Mouse (Mus musculus): ENCODE measurements around the gene Etl4. TPM values are rescaled to one million over a fixed set of nuclear protein-coding genes. Genes with fewer than 3 reads are reported as not detected.

The Etl4 gene
- polyA plus RNA-seq, 1 experiment from 2014 or later, result 2.5 TPM

GRCm38 (mm10) chr2:20736324-20737015 lies 826.9 kb downstream of the Etl4 start:
- no peaks in the 10 kb centered on the region for H3K36me3 ChIP-seq (ENCODE audit: control insufficient read depth, insufficient read depth, low read length)
- DNase-seq, result no peak
- no peaks in the 10 kb centered on the region; the same call in 1 of the 2 replicates for H3K4me1 ChIP-seq (ENCODE audit: control insufficient read depth, insufficient read depth, low read length)
- H3K27ac ChIP-seq (replicated peaks; ENCODE audit: low read depth, low read length), result no peak overlapping the region
- H3K4me2 ChIP-seq (ENCODE audit: low read length), result no peak overlapping the region
- WGBS, result 78% methylated on average over 7 of the region's 7 CpGs
- no peak for ATAC-seq (ENCODE audit: low FRiP score, low TSS enrichment)
- H3K9me3 ChIP-seq (ENCODE audit: control insufficient read depth, low read length), result no peaks in the 10 kb centered on the region
- no peak overlapping the region for H3K9ac ChIP-seq (replicated peaks; ENCODE audit: low read length)
- no peaks in the 10 kb centered on the region for H3K27me3 ChIP-seq (ENCODE audit: control insufficient read depth, insufficient read depth, low read length)
- H3K4me3 ChIP-seq (replicated peaks; ENCODE audit: low read depth, low read length), result no peak overlapping the region

GRCm38 (mm10) chr2:20737112-20737808 lies 827.7 kb downstream of the Etl4 start:
- no peak overlapping the region for H3K9ac ChIP-seq (replicated peaks; ENCODE audit: low read length)
- DNase-seq, result no peak

GRCm38 (mm10) chr2:20737837-20738236 lies 828.3 kb downstream of the Etl4 start:
- Histone ChIP-seq H3K9me3 (ENCODE audit: control insufficient read depth, low read length) (no peaks in the 10 kb centered on the region), H3K27me3 (ENCODE audit: control insufficient read depth, insufficient read depth, low read length) (no peaks in the 10 kb centered on the region), H3K9ac (replicated peaks; ENCODE audit: low read length) (no peak overlapping the region), H3K36me3 (ENCODE audit: control insufficient read depth, insufficient read depth, low read length) (no peaks in the 10 kb centered on the region), H3K27ac (replicated peaks; ENCODE audit: low read depth, low read length) (no peak overlapping the region), H3K4me3 (replicated peaks; ENCODE audit: low read depth, low read length) (no peak overlapping the region), H3K4me1 (ENCODE audit: control insufficient read depth, insufficient read depth, low read length) (no peaks in the 10 kb centered on the region; the same call in 1 of the 2 replicates), H3K4me2 (ENCODE audit: low read length) (no peak overlapping the region)
- WGBS, result 79% methylated on average over 4 of the region's 4 CpGs
- ATAC-seq (ENCODE audit: low FRiP score, low TSS enrichment) (no peak), DNase-seq (no peak)

More at GRCm38 (mm10) chr2:20737112-20737808, 827.7 kb downstream of the Etl4 start:
- ATAC-seq (ENCODE audit: low FRiP score, low TSS enrichment), result no peak
- no peak overlapping the region for H3K4me3 ChIP-seq (replicated peaks; ENCODE audit: low read depth, low read length)
- 72% methylated on average over 19 of the region's 19 CpGs for WGBS
- no peak overlapping the region for H3K4me2 ChIP-seq (ENCODE audit: low read length)
- H3K9me3 ChIP-seq (ENCODE audit: control insufficient read depth, low read length), result no peaks in the 10 kb centered on the region
- no peak overlapping the region for H3K27ac ChIP-seq (replicated peaks; ENCODE audit: low read depth, low read length)
- H3K27me3 ChIP-seq (ENCODE audit: control insufficient read depth, insufficient read depth, low read length), result no peaks in the 10 kb centered on the region
- no peaks in the 10 kb centered on the region for H3K36me3 ChIP-seq (ENCODE audit: control insufficient read depth, insufficient read depth, low read length)
- no peaks in the 10 kb centered on the region; the same call in 1 of the 2 replicates for H3K4me1 ChIP-seq (ENCODE audit: control insufficient read depth, insufficient read depth, low read length)

GRCm38 (mm10) chr2:20747723-20748122 lies 838.1 kb downstream of the Etl4 start:
- no peak overlapping the region for H3K9ac ChIP-seq (replicated peaks; ENCODE audit: low read length)
- no peak overlapping the region for H3K4me2 ChIP-seq (ENCODE audit: low read length)
- no peaks in the 10 kb centered on the region; the same call in 1 of the 2 replicates for H3K4me1 ChIP-seq (ENCODE audit: control insufficient read depth, insufficient read depth, low read length)
- no peak for ATAC-seq (ENCODE audit: low FRiP score, low TSS enrichment)
- H3K4me3 ChIP-seq (replicated peaks; ENCODE audit: low read depth, low read length), result no peak overlapping the region
- H3K9me3 ChIP-seq (ENCODE audit: control insufficient read depth, low read length), result no peaks in the 10 kb centered on the region
- 38% methylated on average over 1 of the region's 1 CpGs for WGBS
- no peaks in the 10 kb centered on the region for H3K27me3 ChIP-seq (ENCODE audit: control insufficient read depth, insufficient read depth, low read length)
- DNase-seq, result peak; percentile 16
- no peak overlapping the region for H3K27ac ChIP-seq (replicated peaks; ENCODE audit: low read depth, low read length)
- no peaks in the 10 kb centered on the region for H3K36me3 ChIP-seq (ENCODE audit: control insufficient read depth, insufficient read depth, low read length)

GRCm38 (mm10) chr2:20748481-20748880 lies 838.9 kb downstream of the Etl4 start:
- WGBS, result 57% methylated on average over 1 of the region's 1 CpGs

GRCm38 (mm10) chr2:20749687-20750086 lies 840.1 kb downstream of the Etl4 start:
- no peak for ATAC-seq (ENCODE audit: low FRiP score, low TSS enrichment)
- no peak overlapping the region for H3K4me2 ChIP-seq (ENCODE audit: low read length)
- H3K27me3 ChIP-seq (ENCODE audit: control insufficient read depth, insufficient read depth, low read length), result no peaks in the 10 kb centered on the region

More at GRCm38 (mm10) chr2:20748481-20748880, 838.9 kb downstream of the Etl4 start:
- Histone ChIP-seq H3K27ac (replicated peaks; ENCODE audit: low read depth, low read length) (no peak overlapping the region), H3K9ac (replicated peaks; ENCODE audit: low read length) (no peak overlapping the region), H3K9me3 (ENCODE audit: control insufficient read depth, low read length) (no peaks in the 10 kb centered on the region), H3K4me2 (ENCODE audit: low read length) (no peak overlapping the region), H3K4me1 (ENCODE audit: control insufficient read depth, insufficient read depth, low read length) (no peaks in the 10 kb centered on the region; the same call in 1 of the 2 replicates), H3K4me3 (replicated peaks; ENCODE audit: low read depth, low read length) (no peak overlapping the region), H3K27me3 (ENCODE audit: control insufficient read depth, insufficient read depth, low read length) (no peaks in the 10 kb centered on the region), H3K36me3 (ENCODE audit: control insufficient read depth, insufficient read depth, low read length) (no peaks in the 10 kb centered on the region)
- no peak for DNase-seq
- no peak for ATAC-seq (ENCODE audit: low FRiP score, low TSS enrichment)

GRCm38 (mm10) chr2:20753282-20754110 lies 843.9 kb downstream of the Etl4 start:
- Histone ChIP-seq H3K4me2 (ENCODE audit: low read length) (no peak overlapping the region), H3K4me1 (ENCODE audit: control insufficient read depth, insufficient read depth, low read length) (no peaks in the 10 kb centered on the region), H3K4me3 (replicated peaks; ENCODE audit: low read depth, low read length) (no peak overlapping the region), H3K27ac (replicated peaks; ENCODE audit: low read depth, low read length) (no peak overlapping the region), H3K36me3 (ENCODE audit: control insufficient read depth, insufficient read depth, low read length) (no peaks in the 10 kb centered on the region), H3K9ac (replicated peaks; ENCODE audit: low read length) (no peak overlapping the region), H3K9me3 (ENCODE audit: control insufficient read depth, low read length) (no peaks in the 10 kb centered on the region), H3K27me3 (ENCODE audit: control insufficient read depth, insufficient read depth, low read length) (no peaks in the 10 kb centered on the region)
- DNase-seq (no peak), ATAC-seq (ENCODE audit: low FRiP score, low TSS enrichment) (no peak)
- 86% methylated on average over 8 of the region's 8 CpGs for WGBS

More at GRCm38 (mm10) chr2:20749687-20750086, 840.1 kb downstream of the Etl4 start:
- H3K4me3 ChIP-seq (replicated peaks; ENCODE audit: low read depth, low read length), result no peak overlapping the region
- DNase-seq, result no peak
- WGBS, result 90% methylated on average over 3 of the region's 3 CpGs
- no peaks in the 10 kb centered on the region for H3K36me3 ChIP-seq (ENCODE audit: control insufficient read depth, insufficient read depth, low read length)
- H3K9ac ChIP-seq (replicated peaks; ENCODE audit: low read length), result no peak overlapping the region
- no peak overlapping the region for H3K27ac ChIP-seq (replicated peaks; ENCODE audit: low read depth, low read length)
- no peaks in the 10 kb centered on the region; the same call in 1 of the 2 replicates for H3K4me1 ChIP-seq (ENCODE audit: control insufficient read depth, insufficient read depth, low read length)
- no peaks in the 10 kb centered on the region for H3K9me3 ChIP-seq (ENCODE audit: control insufficient read depth, low read length)

GRCm38 (mm10) chr2:20756964-20757363 lies 847.4 kb downstream of the Etl4 start:
- WGBS, result 91% methylated on average over 3 of the region's 3 CpGs
- Histone ChIP-seq H3K9me3 (ENCODE audit: control insufficient read depth, low read length) (no peaks in the 10 kb centered on the region), H3K9ac (replicated peaks; ENCODE audit: low read length) (no peak overlapping the region), H3K4me3 (replicated peaks; ENCODE audit: low read depth, low read length) (no peak overlapping the region), H3K36me3 (ENCODE audit: control insufficient read depth, insufficient read depth, low read length) (no peaks in the 10 kb centered on the region), H3K4me1 (ENCODE audit: control insufficient read depth, insufficient read depth, low read length) (no peaks in the 10 kb centered on the region), H3K27me3 (ENCODE audit: control insufficient read depth, insufficient read depth, low read length) (no peaks in the 10 kb centered on the region), H3K4me2 (ENCODE audit: low read length) (no peak overlapping the region), H3K27ac (replicated peaks; ENCODE audit: low read depth, low read length) (no peak overlapping the region)
- DNase-seq (no peak), ATAC-seq (ENCODE audit: low FRiP score, low TSS enrichment) (no peak)

All from midbrain, embryonic 14.5 days (tissue).